In genomic region chr7:130965909-130966365, GRCm38 (mm10) we compare ENCODE assay signal across 9 mouse cellular contexts. TPM values are rescaled to one million over a fixed set of nuclear protein-coding genes. Genes with fewer than 3 reads are reported as not detected.
A peak's percentile ranks its signal among the peaks of the same experiment; 100 is the strongest.
DNase-seq lines count a peak whose midpoint lies in the region; ATAC-seq lines count a peak whose summit lies in the region.
"Had no signal": no experiment of that assay in that cellular context is flagged by ENCODE, and none has a peak within 500 bp of the region (broad histone marks: within the 10 kb centered on the region; RNA-seq: fewer than 3 reads in every experiment).

No protein-coding gene starts in this region.

- peak; percentile 57 for DNase-seq in embryo, embryonic 11 days
- no peak for DNase-seq in embryo, embryonic 10 days (ENCODE audit: low spot score)
- peak; percentile 37 for DNase-seq in MN1 (ENCODE audit: low spot score)
- DNase-seq in heart, postnatal 36 days = peak; percentile 47
- DNase-seq in spleen, postnatal 36 days (ENCODE audit: low spot score in 2 of 2) = no peak
- no peak for DNase-seq in retina, embryonic 14.5 days (ENCODE audit: low spot score)

- H3K27ac ChIP-seq in forebrain, embryonic 12.5 days = 0 out of 2 replicates have a peak overlapping the region, but pooled peaks have one; percentile 19
- H3K27ac ChIP-seq in limb, embryonic 15.5 days = peak overlapping the region; percentile 85
- H3K27ac ChIP-seq: macrophage had no signal

- H3K36me3 ChIP-seq in forebrain, embryonic 12.5 days (replicated peaks) = no peaks in the 10 kb centered on the region
- H3K36me3 ChIP-seq in limb, embryonic 15.5 days = no peaks in the 10 kb centered on the region

- no peak overlapping the region for H3K4me2 ChIP-seq in forebrain, embryonic 12.5 days
- no peak overlapping the region for H3K4me2 ChIP-seq in limb, embryonic 15.5 days

- H3K4me1 ChIP-seq in forebrain, embryonic 12.5 days = 0 out of 2 replicates have a peak, but pooled peaks cover 2% of the 10 kb centered on the region
- peaks cover 72% of the 10 kb centered on the region for H3K4me1 ChIP-seq in limb, embryonic 15.5 days

- WGBS in forebrain, embryonic 12.5 days = 73% methylated on average over 4 of the region's 4 CpGs
- WGBS in limb, embryonic 15.5 days = 34% methylated on average over 4 of the region's 4 CpGs

- no peaks in the 10 kb centered on the region for H3K27me3 ChIP-seq in forebrain, embryonic 12.5 days
- no peaks in the 10 kb centered on the region for H3K27me3 ChIP-seq in limb, embryonic 15.5 days

- no peak for ATAC-seq in forebrain, embryonic 12.5 days (ENCODE audit: low FRiP score)
- peak; percentile 61 for ATAC-seq in limb, embryonic 15.5 days (ENCODE audit: insufficient number of reproducible peaks, low FRiP score, low TSS enrichment, low read depth)

- intact Hi-C loops in heart, postnatal 36 days (cut with DNase I) = no loop called here

- no peak overlapping the region for H3K9ac ChIP-seq in forebrain, embryonic 12.5 days
- no peak overlapping the region for H3K9ac ChIP-seq in limb, embryonic 15.5 days

- H3K4me3 ChIP-seq in forebrain, embryonic 12.5 days (replicated peaks) = no peak overlapping the region
- H3K4me3 ChIP-seq in limb, embryonic 15.5 days = no peak overlapping the region

- no peaks in the 10 kb centered on the region for H3K9me3 ChIP-seq in forebrain, embryonic 12.5 days
- no peaks in the 10 kb centered on the region for H3K9me3 ChIP-seq in limb, embryonic 15.5 days

RNA-seq across cellular contexts. Expression of gene Htra1, which starts 30.0 kb away (rescaled TPM):
- 3.1 and 5.9 TPM in 2 replicates for polyA plus RNA-seq in forebrain, embryonic 12.5 days (2016; fragmentation: Nextera tagmentation; extraction: Ambion mirVana)
- total RNA-seq in heart, postnatal 36 days (2021) = 100 to 1,000 TPM; 120 to 129 TPM
- 317 and 324 TPM in 2 replicates for polyA plus RNA-seq in limb, embryonic 15.5 days (2015; fragmentation: Nextera tagmentation; extraction: Ambion mirVana)

Comparison
In these comparisons a context has a peak if more than half of its experiments do, and no peak if none do; other contexts are left out.
1. DNase-seq: peak in embryo, embryonic 11 days (single experiment), MN1 (single experiment) and heart, postnatal 36 days (2 of 2); none in embryo, embryonic 10 days (single experiment), spleen, postnatal 36 days (0 of 2) and retina, embryonic 14.5 days (single experiment).
2. RNA of gene Htra1, which starts 30.0 kb away (polyA plus RNA-seq): 317 to 324 TPM in limb, embryonic 15.5 days; 3.1 to 5.9 TPM in forebrain, embryonic 12.5 days; every median in the first group is over 10 times any median in the second.